Mouse (Mus musculus): ENCODE measurements around the gene Hecw2. TPM values are rescaled to one million over a fixed set of nuclear protein-coding genes. Genes with fewer than 3 reads are reported as not detected.

The Hecw2 gene
- polyA plus RNA-seq, 2 experiments = 2.2 to 2.8 TPM

GRCm38 (mm10) chr1:53818072-53818862 is 376.7 kb downstream of the Hecw2 start:
- Histone ChIP-seq H3K4me3 (replicated peaks; ENCODE audit: low read length) (no peak overlapping the region), H3K9ac (ENCODE audit: low read depth, low read length, severe bottlenecking) (no peak overlapping the region), H3K4me1 (ENCODE audit: control insufficient read depth, insufficient read depth, low read length) (peaks cover 3% of the 10 kb centered on the region; the same call in 1 of the 2 replicates), H3K27me3 (ENCODE audit: control insufficient read depth, insufficient read depth, low read length) (no peaks in the 10 kb centered on the region), H3K27ac (replicated peaks; ENCODE audit: low read depth, low read length) (no peak overlapping the region), H3K36me3 (ENCODE audit: control insufficient read depth, insufficient read depth, low read length) (no peaks in the 10 kb centered on the region), H3K4me2 (replicated peaks; ENCODE audit: low read depth, low read length, severe bottlenecking) (no peak overlapping the region), H3K9me3 (ENCODE audit: control insufficient read depth, low read length) (no peaks in the 10 kb centered on the region)
- WGBS = 38% methylated on average over 3 of the region's 3 CpGs
- TF ChIP-seq POLR2A (IDR thresholded peaks at IDR 0.05; ENCODE audit: borderline replicate concordance, extremely low read depth, insufficient read depth, insufficient read length) = no peak
- ATAC-seq (ENCODE audit: low FRiP score, low read depth) (no peak), DNase-seq (ENCODE audit: low spot score) (no peak)

- no peak overlapping the region for H3K4me3 ChIP-seq (replicated peaks; ENCODE audit: low read length)
- no peaks in the 10 kb centered on the region for H3K9me3 ChIP-seq (ENCODE audit: control insufficient read depth, low read length)
- 0 out of 2 replicates have a peak, but pooled peaks cover 2% of the 10 kb centered on the region for H3K4me1 ChIP-seq (ENCODE audit: control insufficient read depth, insufficient read depth, low read length)
- no peak overlapping the region for H3K9ac ChIP-seq (ENCODE audit: low read depth, low read length, severe bottlenecking)
- H3K27ac ChIP-seq (replicated peaks; ENCODE audit: low read depth, low read length) = no peak overlapping the region
- no peak for TF ChIP-seq POLR2A (IDR thresholded peaks at IDR 0.05; ENCODE audit: borderline replicate concordance, extremely low read depth, insufficient read depth, insufficient read length)
- no peak for ATAC-seq (ENCODE audit: low FRiP score, low read depth)
- WGBS = 79% methylated on average over 2 of the region's 2 CpGs
- H3K27me3 ChIP-seq (ENCODE audit: control insufficient read depth, insufficient read depth, low read length) = no peaks in the 10 kb centered on the region
- DNase-seq (ENCODE audit: low spot score) = no peak
- no peak overlapping the region for H3K4me2 ChIP-seq (replicated peaks; ENCODE audit: low read depth, low read length, severe bottlenecking)
- H3K36me3 ChIP-seq (ENCODE audit: control insufficient read depth, insufficient read depth, low read length) = no peaks in the 10 kb centered on the region
Measured at GRCm38 (mm10) chr1:53816353-53816752, 378.6 kb downstream of the Hecw2 start.

GRCm38 (mm10) chr1:53814077-53814705 is 380.8 kb downstream of the Hecw2 start:
- H3K4me2 ChIP-seq (replicated peaks; ENCODE audit: low read depth, low read length, severe bottlenecking) = no peak overlapping the region
- no peaks in the 10 kb centered on the region for H3K27me3 ChIP-seq (ENCODE audit: control insufficient read depth, insufficient read depth, low read length)
- H3K4me1 ChIP-seq (ENCODE audit: control insufficient read depth, insufficient read depth, low read length) = no peaks in the 10 kb centered on the region
- no peak overlapping the region for H3K4me3 ChIP-seq (replicated peaks; ENCODE audit: low read length)
- H3K9me3 ChIP-seq (ENCODE audit: control insufficient read depth, low read length) = no peaks in the 10 kb centered on the region
- DNase-seq (ENCODE audit: low spot score) (no peak), ATAC-seq (ENCODE audit: low FRiP score, low read depth) (no peak)
- no peak overlapping the region for H3K9ac ChIP-seq (ENCODE audit: low read depth, low read length, severe bottlenecking)
- H3K27ac ChIP-seq (replicated peaks; ENCODE audit: low read depth, low read length) = no peak overlapping the region
- TF ChIP-seq POLR2A (IDR thresholded peaks at IDR 0.05; ENCODE audit: borderline replicate concordance, extremely low read depth, insufficient read depth, insufficient read length) = no peak
- 72% methylated on average over 2 of the region's 2 CpGs for WGBS
- no peaks in the 10 kb centered on the region for H3K36me3 ChIP-seq (ENCODE audit: control insufficient read depth, insufficient read depth, low read length)

- H3K4me2 ChIP-seq (replicated peaks; ENCODE audit: low read depth, low read length, severe bottlenecking) = no peak overlapping the region
- no peaks in the 10 kb centered on the region for H3K27me3 ChIP-seq (ENCODE audit: control insufficient read depth, insufficient read depth, low read length)
- no peaks in the 10 kb centered on the region for H3K36me3 ChIP-seq (ENCODE audit: control insufficient read depth, insufficient read depth, low read length)
- no peak for TF ChIP-seq POLR2A (IDR thresholded peaks at IDR 0.05; ENCODE audit: borderline replicate concordance, extremely low read depth, insufficient read depth, insufficient read length)
- H3K4me1 ChIP-seq (ENCODE audit: control insufficient read depth, insufficient read depth, low read length) = 0 out of 2 replicates have a peak, but pooled peaks cover 4% of the 10 kb centered on the region
- no peak overlapping the region for H3K4me3 ChIP-seq (replicated peaks; ENCODE audit: low read length)
- WGBS = 88% methylated on average over 4 of the region's 4 CpGs
- H3K27ac ChIP-seq (replicated peaks; ENCODE audit: low read depth, low read length) = no peak overlapping the region
- ATAC-seq (ENCODE audit: low FRiP score, low read depth) (no peak), DNase-seq (ENCODE audit: low spot score) (no peak)
- H3K9me3 ChIP-seq (ENCODE audit: control insufficient read depth, low read length) = no peaks in the 10 kb centered on the region
- no peak overlapping the region for H3K9ac ChIP-seq (ENCODE audit: low read depth, low read length, severe bottlenecking)
Measured at GRCm38 (mm10) chr1:53811919-53812318, 383.0 kb downstream of the Hecw2 start.

GRCm38 (mm10) chr1:53808229-53808628 is 386.7 kb downstream of the Hecw2 start:
- no peak overlapping the region for H3K9ac ChIP-seq (ENCODE audit: low read depth, low read length, severe bottlenecking)
- no peak overlapping the region for H3K4me2 ChIP-seq (replicated peaks; ENCODE audit: low read depth, low read length, severe bottlenecking)
- H3K4me1 ChIP-seq (ENCODE audit: control insufficient read depth, insufficient read depth, low read length) = 0 out of 2 replicates have a peak, but pooled peaks cover 4% of the 10 kb centered on the region
- ATAC-seq (ENCODE audit: low FRiP score, low read depth) (no peak), DNase-seq (ENCODE audit: low spot score) (no peak)
- H3K4me3 ChIP-seq (replicated peaks; ENCODE audit: low read length) = no peak overlapping the region
- 79% methylated on average over 2 of the region's 2 CpGs for WGBS
- H3K27me3 ChIP-seq (ENCODE audit: control insufficient read depth, insufficient read depth, low read length) = no peaks in the 10 kb centered on the region
- H3K9me3 ChIP-seq (ENCODE audit: control insufficient read depth, low read length) = no peaks in the 10 kb centered on the region
- no peaks in the 10 kb centered on the region for H3K36me3 ChIP-seq (ENCODE audit: control insufficient read depth, insufficient read depth, low read length)
- TF ChIP-seq POLR2A (IDR thresholded peaks at IDR 0.05; ENCODE audit: borderline replicate concordance, extremely low read depth, insufficient read depth, insufficient read length) = no peak
- H3K27ac ChIP-seq (replicated peaks; ENCODE audit: low read depth, low read length) = no peak overlapping the region

Measured in limb, embryonic 14.5 days (tissue).